ENCODE assay signal across 8 mouse cellular contexts in the genomic region with DNA sequence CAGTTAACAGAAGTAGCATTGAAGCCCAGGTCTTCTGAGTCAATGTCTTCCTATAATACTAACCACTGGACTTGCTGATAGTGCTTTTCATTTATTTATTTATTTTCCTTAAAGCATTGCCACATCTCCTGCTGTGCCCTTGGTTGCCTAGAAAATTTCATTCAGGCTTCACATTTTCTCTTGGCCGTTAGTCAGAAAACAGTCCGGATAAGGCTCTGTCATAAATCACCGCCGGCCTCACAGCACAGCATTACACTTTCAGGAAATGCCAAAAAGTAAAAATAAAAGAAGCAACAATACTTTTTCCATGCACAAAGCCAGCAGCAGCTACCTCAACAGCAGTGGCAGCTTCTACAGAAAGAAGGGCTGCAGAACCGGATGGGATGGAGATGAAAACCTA.
DNase-seq lines count a peak whose midpoint lies in the region; ATAC-seq and TF ChIP-seq lines count a peak whose summit lies in the region.

No protein-coding gene starts in this region.

- H3K4me2 ChIP-seq in heart, embryonic 11.5 days = no peak overlapping the region
- peak overlapping the region; percentile 19; the same call in 1 of the 2 replicates for H3K4me2 ChIP-seq in hindbrain, postnatal 0 days (ENCODE audit: low read depth, low read length)
- no peak overlapping the region for H3K4me2 ChIP-seq in lung, embryonic 16.5 days (ENCODE audit: low read depth, low read length)

- peaks cover 2% of the 10 kb centered on the region; the same call in 1 of the 2 replicates for H3K4me1 ChIP-seq in heart, embryonic 11.5 days (ENCODE audit: control insufficient read depth, insufficient read depth, low read length)
- H3K4me1 ChIP-seq in hindbrain, postnatal 0 days (ENCODE audit: insufficient read depth, low read length) = no peaks in the 10 kb centered on the region
- peaks cover 13% of the 10 kb centered on the region for H3K4me1 ChIP-seq in lung, embryonic 16.5 days (replicated peaks; ENCODE audit: control insufficient read depth, insufficient read depth, low read length)
- peaks cover 2% of the 10 kb centered on the region; the same call in 1 of the 2 replicates for H3K4me1 ChIP-seq in cerebellum, adult 2 months (ENCODE audit: control insufficient read depth, insufficient read depth, low read length)

- no peak for ATAC-seq in heart, embryonic 11.5 days (replicated peaks; ENCODE audit: insufficient number of reproducible peaks, low FRiP score, low TSS enrichment)
- ATAC-seq in hindbrain, postnatal 0 days = peak; percentile 29; the same call in 1 of the 2 replicates
- ATAC-seq in lung, embryonic 16.5 days (ENCODE audit: low read depth) = peak; percentile 79

- H3K9ac ChIP-seq in heart, embryonic 11.5 days (ENCODE audit: low read depth, low read length) = no peak overlapping the region
- no peak overlapping the region for H3K9ac ChIP-seq in hindbrain, postnatal 0 days (replicated peaks; ENCODE audit: low read length)
- H3K9ac ChIP-seq in lung, embryonic 16.5 days (ENCODE audit: low read length) = no peak overlapping the region

- no peak for TF ChIP-seq POLR2A in cerebellum, adult 2 months (IDR thresholded peaks at IDR 0.05; ENCODE audit: borderline replicate concordance, insufficient read depth, low read length)

- no peaks in the 10 kb centered on the region for H3K36me3 ChIP-seq in heart, embryonic 11.5 days (ENCODE audit: control insufficient read depth, insufficient read depth, low read length)
- H3K36me3 ChIP-seq in hindbrain, postnatal 0 days (ENCODE audit: insufficient read depth, low read length) = no peaks in the 10 kb centered on the region
- no peaks in the 10 kb centered on the region for H3K36me3 ChIP-seq in lung, embryonic 16.5 days (ENCODE audit: control insufficient read depth, insufficient read depth, low read length)

- H3K27me3 ChIP-seq in heart, embryonic 11.5 days (ENCODE audit: control insufficient read depth, insufficient read depth, low read length) = no peaks in the 10 kb centered on the region
- H3K27me3 ChIP-seq in hindbrain, postnatal 0 days (ENCODE audit: insufficient read depth, low read length) = no peaks in the 10 kb centered on the region
- no peaks in the 10 kb centered on the region for H3K27me3 ChIP-seq in lung, embryonic 16.5 days (ENCODE audit: control insufficient read depth, insufficient read depth, low read depth, low read length)
- H3K27me3 ChIP-seq in cerebellum, adult 2 months (ENCODE audit: control insufficient read depth, insufficient read depth, low read length) = no peaks in the 10 kb centered on the region

- 55% methylated on average over 5 of the region's 5 CpGs for WGBS in heart, embryonic 11.5 days (ENCODE audit: insufficient replicate concordance)
- 20% methylated on average over 5 of the region's 5 CpGs for WGBS in hindbrain, postnatal 0 days
- 21% methylated on average over 5 of the region's 5 CpGs for WGBS in lung, embryonic 16.5 days
- WGBS in cerebellum, adult 2 months = 7% methylated on average over 5 of the region's 5 CpGs

- peak; percentile 11 for DNase-seq in heart, adult 8-10 months (ENCODE audit: low spot score)
- peak; percentile 79 for DNase-seq in adipocyte (ENCODE audit: low spot score)
- peak; percentile 67 for DNase-seq in hindbrain, postnatal 0 days (ENCODE audit: low spot score)
- DNase-seq in left cerebral cortex, adult 8-10 months (ENCODE audit: low spot score in 2 of 2) = no peak
- no peak for DNase-seq in cerebellum, adult 2 months
- no peak for DNase-seq in frontal cortex, postnatal 14 days (ENCODE audit: low spot score in 2 of 2)

- TF ChIP-seq CTCF in hindbrain, postnatal 0 days (IDR thresholded peaks at IDR 0.05; ENCODE audit: low read depth) = no peak
- TF ChIP-seq CTCF in cerebellum, adult 2 months (IDR thresholded peaks at IDR 0.05; ENCODE audit: borderline replicate concordance, insufficient read depth, low read depth, low read length) = no peak

- no peak overlapping the region for H3K27ac ChIP-seq in heart, embryonic 11.5 days (ENCODE audit: low read depth, low read length)
- no peak overlapping the region for H3K27ac ChIP-seq in hindbrain, postnatal 0 days
- H3K27ac ChIP-seq in lung, embryonic 16.5 days (ENCODE audit: low read length) = peak overlapping the region; percentile 56
- H3K27ac ChIP-seq in cerebellum, adult 2 months (ENCODE audit: insufficient read depth, low read length) = no peak overlapping the region

- no peak overlapping the region for H3K4me3 ChIP-seq in heart, embryonic 11.5 days (ENCODE audit: low read depth, low read length)
- no peak overlapping the region for H3K4me3 ChIP-seq in hindbrain, postnatal 0 days (ENCODE audit: low read length)
- no peak overlapping the region for H3K4me3 ChIP-seq in lung, embryonic 16.5 days (ENCODE audit: low read length)
- H3K4me3 ChIP-seq in cerebellum, adult 2 months (replicated peaks; ENCODE audit: insufficient read depth, low read depth, low read length) = no peak overlapping the region

- no peaks in the 10 kb centered on the region for H3K9me3 ChIP-seq in heart, embryonic 11.5 days (replicated peaks; ENCODE audit: control insufficient read depth, low read length)
- H3K9me3 ChIP-seq in hindbrain, postnatal 0 days (ENCODE audit: low read length) = no peaks in the 10 kb centered on the region
- no peaks in the 10 kb centered on the region for H3K9me3 ChIP-seq in lung, embryonic 16.5 days (ENCODE audit: control insufficient read depth, low read length)

Comparison
In these comparisons a context has a peak if more than half of its experiments do, and no peak if none do; other contexts are left out.
1. DNase-seq: peak in heart, adult 8-10 months (single experiment), adipocyte (single experiment) and hindbrain, postnatal 0 days (single experiment); none in left cerebral cortex, adult 8-10 months (0 of 2), cerebellum, adult 2 months (0 of 2) and frontal cortex, postnatal 14 days (0 of 2).